In genomic region chr11:65497979-65498378, GRCm38 (mm10) we compare ENCODE assay signal across 16 mouse cellular contexts.
DNase-seq lines count a peak whose midpoint lies in the region; TF ChIP-seq lines count a peak whose summit lies in the region.
"Had no signal": no experiment of that assay in that cellular context is flagged by ENCODE, and none has a peak within 500 bp of the region (broad histone marks: within the 10 kb centered on the region; RNA-seq: fewer than 3 reads in every experiment).

No protein-coding gene starts in this region.

- H3K36me3 ChIP-seq in MEL (ENCODE audit: control insufficient read depth in 1 of 2, insufficient read depth in 2 of 2, low read length in 2 of 2) = peaks cover 0 to 2% of the 10 kb centered on the region in 2 experiments; a peak in 1 of 4 replicates
- H3K36me3 ChIP-seq: G1E had no signal

- no peak overlapping the region for H3K9ac ChIP-seq in MEL (ENCODE audit: control insufficient read depth, low read depth, low read length, poor library complexity, severe bottlenecking)

- no peak overlapping the region for H3K4me3 ChIP-seq in MEL (ENCODE audit: control insufficient read depth in 1 of 2, insufficient read depth in 1 of 2, low read depth in 2 of 2, low read length in 2 of 2)

- no peaks in the 10 kb centered on the region for H3K79me2 ChIP-seq in MEL (ENCODE audit: control insufficient read depth, insufficient read depth, low read length, poor library complexity)

- TF ChIP-seq EP300 in MEL (IDR thresholded peaks at IDR 0.05; ENCODE audit: low read depth in 1 of 2, low read length in 2 of 2) = peak in 1 of 2 experiments; percentile 63; a peak in 1 of 4 replicates

- H3K9me3 ChIP-seq in MEL (replicated peaks; ENCODE audit: insufficient read depth, low read length) = no peaks in the 10 kb centered on the region
- H3K9me3 ChIP-seq: G1E had no signal

- no peak for TF ChIP-seq POLR2A in MEL (IDR thresholded peaks at IDR 0.05; ENCODE audit: control insufficient read depth in 1 of 2, insufficient read depth in 1 of 2, low read depth in 1 of 2, low read length in 2 of 2, poor library complexity in 1 of 2)

- peaks cover 0 to 7% of the 10 kb centered on the region in 2 experiments; a peak in 1 of 4 replicates for H3K4me1 ChIP-seq in MEL (ENCODE audit: control insufficient read depth in 1 of 2, insufficient read depth in 2 of 2, low read length in 2 of 2)

- peak overlapping the region; percentile 60 for H3K27ac ChIP-seq in MEL (ENCODE audit: control insufficient read depth, low read depth, low read length)

- no peak for DNase-seq in MEL (ENCODE audit: low read depth, low spot score)
- no peak for DNase-seq in frontal cortex, postnatal 10 days (ENCODE audit: low spot score in 2 of 2)
- DNase-seq: adrenal gland, adult 2 months; adrenal gland, adult 8-10 months; adrenal gland, postnatal 10 days; adrenal gland, postnatal 14 days; adrenal gland, postnatal 25 days; adrenal gland, postnatal 36 days; B cell, adult 2 months; cerebellum, adult 11 months; cerebellum, adult 11-12 months; cerebellum, adult 18-20 months; cerebellum, adult 2 months; cerebellum, adult 8-10 months had no signal

- no peaks in the 10 kb centered on the region for H3K27me3 ChIP-seq in MEL (ENCODE audit: control insufficient read depth in 1 of 2, insufficient read depth in 2 of 2, low read length in 2 of 2)
- H3K27me3 ChIP-seq: CH12.LX had no signal

- TF ChIP-seq CTCF in MEL (IDR thresholded peaks at IDR 0.05 in 2 of 3, conservative IDR thresholded peaks at IDR 0.05 in 1 of 3; ENCODE audit: control insufficient read depth in 1 of 3, insufficient read depth in 1 of 3, low read depth in 2 of 3, low read length in 3 of 3, poor library complexity in 1 of 3, severe bottlenecking in 1 of 3) = no peak

- no peak for TF ChIP-seq RAD21 in MEL (IDR thresholded peaks at IDR 0.05; ENCODE audit: low read depth, low read length)

TF ChIP-seq in MEL, 35 proteins besides CTCF, POLR2A, EP300 and RAD21:
- TF ChIP-seq TAL1 (IDR thresholded peaks at IDR 0.05; ENCODE audit: low read length) (no peak), MEF2A (IDR thresholded peaks at IDR 0.05; ENCODE audit: extremely low read depth, insufficient replicate concordance, low read depth, low read length, poor library complexity, severe bottlenecking) (no peak), MXI1 (IDR thresholded peaks at IDR 0.05; ENCODE audit: low read depth, low read length) (no peak), ETS1 (IDR thresholded peaks at IDR 0.05; ENCODE audit: low read depth, low read length) (0 out of 2 replicates have a peak, but pooled peaks have one; percentile 24), CHD1 (IDR thresholded peaks at IDR 0.05; ENCODE audit: low read depth, low read length) (no peak), SMC3 (IDR thresholded peaks at IDR 0.05; ENCODE audit: low read depth, low read length) (no peak), GATA1 (IDR thresholded peaks at IDR 0.05; ENCODE audit: low read depth, low read length) (peak; percentile 63), BHLHE40 (IDR thresholded peaks at IDR 0.05; ENCODE audit: borderline replicate concordance, low read depth, low read length) (no peak), NRF1 (IDR thresholded peaks at IDR 0.05; ENCODE audit: insufficient read depth, low read depth, low read length, poor library complexity, severe bottlenecking) (no peak), GABPA (IDR thresholded peaks at IDR 0.05; ENCODE audit: low read depth, low read length) (no peak), TCF12 (IDR thresholded peaks at IDR 0.05; ENCODE audit: low read depth, low read length) (peak; percentile 54; the same call in 1 of the 2 replicates), SIN3A (IDR thresholded peaks at IDR 0.05; ENCODE audit: low read length) (no peak)
